Mouse (Mus musculus) frontal cortex, postnatal 36 days (tissue): ENCODE measurements around the gene Tfpt.

Experiments used
- DNase-seq, 2 experiments: peaks; one replicate each; pipeline ENCODE4 v3.0.0; 2022; ENCODE audit warnings: low spot score in 2 of 2

The Tfpt gene

GRCm38 (mm10) chr7:3629543-3630477 lies at the start of gene Tfpt, which contains the start of gene Prpf31:
Gene Tfpt (minus strand): TSS chr7:3629929.
Gene Prpf31 (plus strand): TSS chr7:3629985.
- peak; percentile 98 for DNase-seq

- no peak for DNase-seq
Measured at GRCm38 (mm10) chr7:3677342-3677741, 47.6 kb upstream of the Tfpt start, which contains the start of gene Tmc4. Gene Tmc4 (minus strand): TSS chr7:3677553.

- no peak for DNase-seq
Measured at GRCm38 (mm10) chr7:3676371-3676770, 46.6 kb upstream of the Tfpt start.

DNA sequence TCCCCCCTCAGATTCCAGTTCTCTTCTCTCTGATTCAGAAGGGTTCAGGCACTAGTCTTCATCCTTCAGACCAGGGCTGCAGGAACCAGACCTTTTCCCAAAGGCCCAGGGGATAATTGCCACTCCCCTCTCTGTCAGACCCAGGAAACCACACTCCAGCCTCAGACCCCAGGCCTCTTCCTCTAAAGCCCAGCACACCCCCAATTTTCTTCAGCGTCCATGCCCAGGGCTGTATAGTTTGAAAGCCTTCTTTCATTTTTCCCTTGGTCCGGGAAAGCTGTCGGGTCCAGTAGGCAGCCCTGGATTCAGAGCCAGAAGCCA lies 45.5 kb upstream of the Tfpt start:
- DNase-seq = no peak

GRCm38 (mm10) chr7:3674507-3675227 lies 44.9 kb upstream of the Tfpt start:
- peak; percentile 74 to 85 for DNase-seq

DNA sequence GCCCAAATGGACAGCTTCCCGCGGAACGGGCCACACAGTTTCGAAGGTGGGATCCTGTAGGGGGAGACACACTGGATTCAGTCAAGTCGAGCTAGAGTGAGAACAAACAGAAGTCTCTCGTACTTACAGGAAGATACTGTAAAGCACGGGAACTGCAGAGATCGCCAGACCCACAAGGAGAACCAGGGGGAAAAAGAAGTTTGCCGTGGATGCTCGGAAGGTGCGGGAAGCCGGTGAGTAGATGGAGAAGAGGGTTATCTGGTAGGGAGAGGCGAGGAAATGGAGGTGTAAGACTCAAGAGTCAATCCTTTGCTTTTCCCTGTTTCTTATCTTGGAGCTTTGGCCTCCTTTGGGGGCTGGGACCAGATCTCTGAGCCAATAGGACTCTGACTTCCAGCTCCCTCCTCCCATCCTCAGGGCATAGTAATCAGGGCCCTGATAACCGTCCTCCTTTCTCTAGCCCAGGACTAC lies 37.2 kb upstream of the Tfpt start:
- no peak for DNase-seq

DNA sequence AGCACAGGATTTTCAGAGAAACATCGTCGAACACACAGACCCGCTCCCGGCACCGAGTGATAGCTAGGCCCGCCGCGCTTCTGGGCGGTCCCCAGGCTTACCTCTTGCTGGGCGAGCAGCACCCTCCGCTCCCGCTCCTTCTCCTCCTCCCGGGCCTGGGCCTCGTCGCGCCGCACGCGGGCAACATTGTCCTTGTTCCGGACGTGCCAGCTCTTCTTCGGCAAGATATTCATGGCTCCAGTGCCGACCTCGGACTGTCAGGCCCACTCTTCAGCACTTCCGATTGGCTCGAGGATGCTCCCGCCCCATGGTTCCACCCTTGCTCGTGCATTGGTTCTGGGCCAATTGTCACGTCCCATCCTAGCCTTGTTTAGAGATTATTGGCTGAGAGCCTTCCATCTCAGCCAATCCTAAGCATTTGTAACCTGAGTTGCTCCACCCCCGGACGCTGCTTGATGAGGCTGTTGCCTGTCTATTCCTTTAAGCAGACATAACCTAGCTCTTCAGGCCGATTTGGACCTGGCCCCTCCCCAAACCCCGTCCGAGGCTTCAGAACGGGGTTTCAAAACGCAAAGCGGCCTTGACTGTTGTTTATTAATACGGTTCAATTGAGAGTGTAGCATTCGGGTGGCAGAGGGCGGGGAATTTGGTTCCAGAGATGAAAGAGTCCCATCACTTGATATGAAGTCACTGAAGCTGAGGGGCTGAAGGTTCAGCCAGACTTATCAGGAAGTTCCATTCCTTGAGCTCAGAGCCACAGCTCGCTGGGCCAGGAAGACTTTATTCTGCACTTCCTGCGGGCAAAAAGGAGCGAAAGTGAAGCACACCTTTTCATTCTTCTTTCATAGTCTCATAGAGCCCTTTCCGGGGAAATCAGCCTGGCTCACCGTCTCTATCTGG lies 35.7 kb upstream of the Tfpt start, which contains the start of gene Leng1:
TSS of gene Leng1 (minus strand) at position 626 of the 900 bp plus-strand sequence.
- DNase-seq = peak; percentile 96 to 98

DNA sequence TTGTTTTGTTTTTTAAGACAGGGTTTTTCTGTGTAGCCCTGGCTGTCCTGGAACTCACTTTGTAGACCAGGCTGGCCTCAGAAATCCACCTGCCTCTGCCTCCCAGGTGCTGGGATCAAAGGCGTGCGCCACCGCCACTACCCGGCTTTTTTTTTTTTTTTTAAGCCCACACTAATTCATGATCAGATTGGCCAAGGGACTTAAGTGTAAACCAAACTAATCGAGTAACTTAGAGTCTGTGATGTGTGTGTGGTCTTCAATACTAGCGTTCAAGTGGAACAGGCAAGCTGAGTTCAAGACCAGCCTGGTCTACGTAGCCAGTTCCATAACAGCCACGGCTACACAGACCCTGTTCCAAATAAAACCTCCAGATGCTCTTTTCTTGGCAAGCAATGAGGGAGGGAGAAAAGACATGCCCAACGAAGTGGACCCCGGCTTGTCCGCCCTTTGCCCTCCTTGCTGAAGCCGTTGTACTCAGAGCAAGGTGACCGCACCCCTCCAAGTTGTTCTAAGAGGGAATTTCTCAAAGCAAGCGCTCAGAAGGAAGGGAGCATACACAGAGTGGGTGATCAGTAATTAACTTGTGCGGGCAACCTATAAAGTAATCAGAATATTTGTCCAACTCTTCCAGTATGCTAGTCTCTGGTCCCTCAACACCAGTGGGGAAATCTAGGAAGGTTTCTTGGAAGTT lies 34.9 kb upstream of the Tfpt start:
- DNase-seq = no peak

DNA sequence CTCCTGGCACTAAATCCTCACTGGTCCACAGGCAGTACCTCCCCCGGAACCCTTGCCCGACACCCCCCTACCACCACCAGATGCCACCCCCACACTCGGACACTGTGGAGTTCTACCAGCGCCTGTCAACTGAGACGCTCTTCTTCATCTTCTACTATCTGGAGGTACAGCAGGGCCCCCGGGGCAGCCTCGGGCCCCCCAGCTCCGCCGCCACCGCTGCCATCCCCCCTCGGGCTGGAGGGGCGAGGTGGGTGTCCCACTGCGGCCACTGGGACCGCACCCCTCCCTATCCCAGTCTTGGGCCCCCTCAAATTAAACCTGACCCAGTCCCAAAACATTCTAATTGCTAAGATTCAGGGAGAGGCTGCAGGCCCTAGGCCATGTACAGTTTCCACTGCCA lies 28.8 kb upstream of the Tfpt start:
- DNase-seq = no peak

- no peak for DNase-seq
Measured at GRCm38 (mm10) chr7:3656966-3657365, 27.2 kb upstream of the Tfpt start.

DNA sequence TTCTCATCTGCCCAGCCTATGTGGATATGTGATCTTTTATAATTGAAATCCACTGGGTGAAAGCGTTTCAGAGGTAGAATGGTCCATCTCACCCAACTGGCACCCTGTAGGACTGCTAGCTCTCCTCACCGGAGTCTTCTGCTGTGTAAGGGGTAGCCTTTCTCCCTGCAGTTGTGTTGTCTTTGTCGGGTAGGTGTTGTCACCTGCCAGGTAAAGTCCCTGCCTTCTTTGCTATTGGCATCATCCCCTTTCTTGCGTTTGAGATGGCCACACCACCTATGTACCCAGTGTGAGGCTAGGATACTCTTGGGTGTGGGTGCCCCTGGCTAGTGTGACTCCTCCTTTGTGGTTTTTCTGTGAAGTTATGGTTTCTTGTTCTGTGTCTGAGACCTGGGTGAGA lies 16.9 kb upstream of the Tfpt start:
- DNase-seq = no peak

GRCm38 (mm10) chr7:3646188-3646587 lies 16.5 kb upstream of the Tfpt start:
- DNase-seq = no peak

DNA sequence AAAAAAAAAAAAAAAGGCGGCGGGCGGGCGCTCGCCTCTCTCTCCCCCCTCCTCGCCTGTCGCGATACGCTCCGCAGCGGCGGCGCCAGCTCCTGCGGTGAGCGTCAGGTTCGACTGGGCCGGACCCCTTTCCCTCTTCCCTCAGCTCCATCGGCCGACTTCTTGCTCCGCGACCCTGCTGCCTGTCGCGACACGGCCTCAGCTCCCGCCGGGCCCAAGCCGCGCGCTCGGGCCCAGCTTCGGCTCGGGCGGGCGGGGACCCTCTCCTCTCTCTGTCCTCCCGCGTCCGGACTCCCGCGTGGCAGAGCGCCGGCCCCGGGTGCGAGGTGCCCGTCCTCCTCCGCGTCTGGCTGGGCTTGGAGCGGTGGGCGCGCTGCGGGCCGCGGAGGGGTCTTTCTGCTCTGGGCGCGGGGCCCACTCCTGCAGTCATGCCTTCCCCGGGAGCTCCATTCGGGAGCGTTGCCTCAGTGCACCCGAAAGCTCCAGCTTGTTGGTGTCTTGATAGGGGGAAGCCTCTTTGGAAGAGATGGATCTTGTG lies 15.8 kb upstream of the Tfpt start:
- no peak for DNase-seq

DNA sequence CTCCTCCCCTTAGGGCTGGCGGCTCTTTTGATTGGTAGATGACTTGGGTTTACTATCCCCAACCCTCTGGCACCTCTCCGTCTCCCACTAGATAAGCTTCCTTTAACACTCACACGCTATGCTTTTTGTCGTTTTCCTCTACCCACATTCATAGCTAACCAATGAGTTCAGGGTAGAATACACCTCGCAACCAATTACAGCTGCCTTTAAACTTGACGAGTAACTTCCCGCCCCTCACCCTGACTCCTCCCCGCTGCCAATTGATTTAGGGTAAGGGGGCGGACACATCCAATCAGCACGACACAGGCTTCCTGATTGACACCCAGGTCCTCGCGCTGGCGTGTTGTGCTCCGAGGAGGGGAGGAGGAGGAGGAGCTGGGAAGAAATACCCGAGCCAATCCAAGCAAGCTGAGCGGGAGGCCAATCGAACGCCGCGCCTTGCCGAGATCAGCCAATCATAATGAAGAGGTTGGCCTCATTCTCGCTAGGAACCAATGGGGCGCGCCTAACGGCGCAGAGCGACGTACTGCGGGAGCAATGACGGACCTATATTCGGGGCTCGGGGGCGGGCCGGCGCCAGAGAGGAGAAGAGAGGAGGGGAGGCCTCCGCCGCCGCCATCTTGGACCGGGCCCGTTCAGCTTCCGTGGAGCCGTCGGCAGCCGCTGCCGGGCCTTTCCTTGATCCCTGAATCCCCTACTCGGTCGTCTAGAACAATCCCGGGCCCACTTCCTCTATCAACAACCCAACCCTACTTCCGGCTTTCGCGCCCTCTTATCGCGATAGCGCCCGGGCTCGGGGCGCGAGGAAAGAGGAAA lies 15.2 kb upstream of the Tfpt start, which contains the start of gene Cnot3:
TSS of gene Cnot3 (plus strand) at position 597 of the 816 bp plus-strand sequence.
- peak; percentile 99 for DNase-seq

DNA sequence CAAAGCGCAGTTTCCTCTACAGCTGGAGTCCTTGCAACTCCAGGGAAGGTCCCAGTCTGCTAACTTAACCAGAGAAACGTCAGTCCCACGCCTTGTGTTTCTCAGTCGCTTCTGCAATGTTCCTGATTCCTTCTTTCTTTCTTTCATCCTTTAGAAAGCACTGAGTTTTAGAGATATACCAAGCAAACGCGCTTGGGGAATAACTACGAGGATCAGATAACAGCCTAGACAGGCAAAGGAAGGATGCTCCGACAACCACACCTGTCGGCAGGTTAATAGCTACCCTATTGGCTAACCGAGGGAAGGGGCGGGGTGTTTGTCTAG lies 14.6 kb upstream of the Tfpt start:
- DNase-seq = no peak

- DNase-seq = no peak
Measured at GRCm38 (mm10) chr7:3643843-3644242, 14.1 kb upstream of the Tfpt start.

- DNase-seq = no peak
Measured at GRCm38 (mm10) chr7:3643412-3643811, 13.7 kb upstream of the Tfpt start.

DNA sequence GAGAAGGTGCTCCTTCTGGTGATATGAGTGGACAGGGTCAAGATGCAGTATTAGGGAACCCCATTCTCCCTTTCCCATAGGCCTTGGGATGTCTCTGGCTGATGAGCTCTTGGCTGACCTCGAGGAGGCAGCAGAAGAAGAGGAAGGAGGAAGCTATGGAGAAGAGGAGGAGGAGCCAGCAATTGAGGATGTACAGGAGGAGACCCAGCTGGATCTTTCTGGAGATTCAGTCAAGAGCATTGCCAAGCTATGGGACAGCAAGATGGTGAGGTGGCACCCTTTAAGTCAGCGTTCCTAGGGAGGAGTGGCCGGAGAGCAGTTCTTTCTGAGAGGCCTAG lies 718 bp upstream of the Tfpt start:
- DNase-seq = no peak

DNA sequence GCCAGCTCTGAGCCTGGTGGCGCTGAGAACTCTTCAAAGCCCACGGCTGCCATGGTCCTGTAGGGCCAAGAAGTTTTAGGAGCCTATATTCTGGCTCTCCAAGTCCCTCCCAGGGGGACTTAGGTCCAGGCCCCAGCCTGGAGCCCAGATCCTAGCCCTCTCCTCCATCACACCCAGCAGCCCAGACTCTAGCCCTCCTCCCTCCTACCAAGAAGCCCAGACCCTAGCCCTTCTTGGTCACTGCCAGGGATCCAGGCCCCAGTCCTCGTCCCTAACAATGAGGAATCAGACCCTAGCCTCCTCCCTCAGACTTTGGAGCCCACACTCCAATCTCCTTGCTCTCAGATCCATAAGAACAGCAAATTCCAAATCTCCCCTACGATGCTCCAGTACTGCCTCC lies 699 bp downstream of the Tfpt start:
- DNase-seq = no peak
